Comparison of ENCODE assay signal across 9 mouse cellular contexts in genomic region chr1:73944393-73944792, GRCm38 (mm10).
DNase-seq lines count a peak whose midpoint lies in the region; ATAC-seq and TF ChIP-seq lines count a peak whose summit lies in the region.
"Had no signal": no experiment of that assay in that cellular context is flagged by ENCODE, and none has a peak within 500 bp of the region (broad histone marks: within the 10 kb centered on the region; RNA-seq: fewer than 3 reads in every experiment).

No protein-coding gene starts in this region.

- peak; percentile 48 for ATAC-seq in frontal cortex, adult (ENCODE audit: low TSS enrichment)
- no peak for ATAC-seq in midbrain, embryonic 11.5 days (ENCODE audit: low FRiP score)
- ATAC-seq in stomach, embryonic 15.5 days (ENCODE audit: insufficient read depth, low FRiP score, low read depth): no peak

- 80% methylated on average over 3 of the region's 3 CpGs for WGBS in midbrain, embryonic 10.5 days
- WGBS in midbrain, embryonic 11.5 days: 79% methylated on average over 3 of the region's 3 CpGs
- 63% methylated on average over 3 of the region's 3 CpGs for WGBS in stomach, embryonic 15.5 days

- no peak for TF ChIP-seq CTCF in layer of hippocampus, adult 2 months (conservative IDR thresholded peaks at IDR 0.05)

- H3K27me3 ChIP-seq in midbrain, embryonic 10.5 days (ENCODE audit: low read depth, poor library complexity, severe bottlenecking): no peaks in the 10 kb centered on the region; the same call in none of the 2 replicates
- H3K27me3 ChIP-seq in midbrain, embryonic 11.5 days (ENCODE audit: control insufficient read depth, insufficient read depth, low read length): no peaks in the 10 kb centered on the region
- no peaks in the 10 kb centered on the region for H3K27me3 ChIP-seq in stomach, embryonic 15.5 days (replicated peaks)

- no peak for DNase-seq in frontal cortex, postnatal 25 days (ENCODE audit: low spot score in 2 of 2)
- DNase-seq in midbrain, embryonic 10.5 days (ENCODE audit: low spot score): no peak
- DNase-seq in midbrain, embryonic 11.5 days (ENCODE audit: low spot score, missing footprints): no peak
- DNase-seq in layer of hippocampus, adult 2 months (ENCODE audit: low spot score in 2 of 2): peak; percentile 51 to 62
- DNase-seq in gastrocnemius, postnatal 10 days: no peak
- no peak for DNase-seq in embryo, embryonic 10.5 days (ENCODE audit: low spot score)

- no peak overlapping the region for H3K4me3 ChIP-seq in midbrain, embryonic 10.5 days
- no peak overlapping the region for H3K4me3 ChIP-seq in midbrain, embryonic 11.5 days (ENCODE audit: low read depth, low read length)
- H3K4me3 ChIP-seq in layer of hippocampus, adult 2 months: no peak overlapping the region
- no peak overlapping the region for H3K4me3 ChIP-seq in stomach, embryonic 15.5 days (replicated peaks)
- H3K4me3 ChIP-seq: megakaryocyte, embryonic 14.5 days had no signal

- H3K27ac ChIP-seq in midbrain, embryonic 10.5 days (replicated peaks): 0 out of 2 replicates have a peak overlapping the region, but pooled peaks have one; percentile 23
- no peak overlapping the region for H3K27ac ChIP-seq in midbrain, embryonic 11.5 days (ENCODE audit: low read depth, low read length)
- peak overlapping the region; percentile 76 for H3K27ac ChIP-seq in layer of hippocampus, adult 2 months
- H3K27ac ChIP-seq in stomach, embryonic 15.5 days: peak overlapping the region; percentile 90

- H3K36me3 ChIP-seq in midbrain, embryonic 10.5 days: no peaks in the 10 kb centered on the region
- no peaks in the 10 kb centered on the region; the same call in 1 of the 2 replicates for H3K36me3 ChIP-seq in midbrain, embryonic 11.5 days (ENCODE audit: control insufficient read depth, insufficient read depth, low read length)
- no peaks in the 10 kb centered on the region for H3K36me3 ChIP-seq in stomach, embryonic 15.5 days

- peaks cover 33% of the 10 kb centered on the region for H3K4me1 ChIP-seq in midbrain, embryonic 10.5 days
- peaks cover 7% of the 10 kb centered on the region for H3K4me1 ChIP-seq in midbrain, embryonic 11.5 days (ENCODE audit: control insufficient read depth, insufficient read depth, low read length)
- H3K4me1 ChIP-seq in stomach, embryonic 15.5 days: peaks cover 22% of the 10 kb centered on the region
- H3K4me1 ChIP-seq: megakaryocyte, embryonic 14.5 days had no signal

- H3K4me2 ChIP-seq in midbrain, embryonic 11.5 days: no peak overlapping the region
- no peak overlapping the region for H3K4me2 ChIP-seq in stomach, embryonic 15.5 days

- no peaks in the 10 kb centered on the region for H3K9me3 ChIP-seq in midbrain, embryonic 10.5 days (replicated peaks)
- H3K9me3 ChIP-seq in midbrain, embryonic 11.5 days (ENCODE audit: control insufficient read depth, low read length): no peaks in the 10 kb centered on the region
- H3K9me3 ChIP-seq in stomach, embryonic 15.5 days: no peaks in the 10 kb centered on the region
- H3K9me3 ChIP-seq: megakaryocyte, embryonic 14.5 days had no signal

- H3K9ac ChIP-seq in midbrain, embryonic 11.5 days (ENCODE audit: low read length): no peak overlapping the region
- H3K9ac ChIP-seq in stomach, embryonic 15.5 days: no peak overlapping the region

Comparison
In these comparisons a context has a peak if more than half of its experiments do, and no peak if none do; other contexts are left out.
1. DNase-seq: peak in layer of hippocampus, adult 2 months (2 of 2); none in frontal cortex, postnatal 25 days (0 of 2), midbrain, embryonic 10.5 days (single experiment), midbrain, embryonic 11.5 days (single experiment), gastrocnemius, postnatal 10 days (single experiment) and embryo, embryonic 10.5 days (single experiment).